Mouse (Mus musculus) left cerebral cortex, adult 9 months (tissue): Measurements from ENCODE around the gene Cenpm.
"Not testable (repeated sequence)": the region's sequence is repeated elsewhere in the genome, so short reads cannot be mapped to it uniquely, and the experiment has no call there.

Experiments
- DNase-seq, 2 experiments: peaks; one replicate each; pipeline ENCODE4 v3.0.0; 2022; ENCODE audit warnings: low spot score in 2 of 2

The Cenpm gene

DNA sequence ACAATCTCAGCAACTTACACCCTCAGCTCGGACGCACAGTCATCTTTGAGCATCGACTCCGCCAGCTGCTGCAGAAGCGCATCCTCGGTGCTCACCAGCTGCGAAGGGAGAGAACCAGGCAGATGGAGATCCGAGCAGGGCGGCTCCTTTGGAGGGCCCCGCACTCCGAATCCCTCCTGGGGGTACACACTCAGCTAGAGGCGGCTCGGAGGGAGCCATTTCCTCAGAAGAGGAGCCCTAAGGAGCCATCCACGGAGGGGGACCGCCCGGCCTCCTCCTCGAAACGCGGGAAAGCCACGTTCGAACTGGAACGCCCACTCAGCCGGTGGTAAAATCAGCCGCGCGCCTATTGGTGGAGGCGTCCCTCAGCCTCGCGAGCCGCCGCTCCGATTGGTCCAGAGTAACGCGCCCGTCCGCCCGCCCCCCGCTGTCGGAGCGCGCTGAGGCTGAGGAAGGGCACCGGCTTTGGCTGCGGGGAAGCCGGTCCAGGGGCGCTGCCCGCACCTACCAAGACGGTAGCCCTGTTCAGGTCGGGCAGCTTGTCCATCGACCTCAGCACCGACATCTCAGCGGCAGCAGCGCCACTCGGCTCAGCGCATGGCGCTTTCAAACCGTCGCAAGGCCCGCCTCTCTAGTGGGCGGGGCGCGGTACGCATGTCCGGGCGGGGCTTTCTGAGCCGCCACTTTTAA, at the start of gene Cenpm:
Gene Cenpm, minus strand, starts transcription at position 634 of the 690 bp plus-strand sequence.
- peak; percentile 72 to 93 for DNase-seq

DNA sequence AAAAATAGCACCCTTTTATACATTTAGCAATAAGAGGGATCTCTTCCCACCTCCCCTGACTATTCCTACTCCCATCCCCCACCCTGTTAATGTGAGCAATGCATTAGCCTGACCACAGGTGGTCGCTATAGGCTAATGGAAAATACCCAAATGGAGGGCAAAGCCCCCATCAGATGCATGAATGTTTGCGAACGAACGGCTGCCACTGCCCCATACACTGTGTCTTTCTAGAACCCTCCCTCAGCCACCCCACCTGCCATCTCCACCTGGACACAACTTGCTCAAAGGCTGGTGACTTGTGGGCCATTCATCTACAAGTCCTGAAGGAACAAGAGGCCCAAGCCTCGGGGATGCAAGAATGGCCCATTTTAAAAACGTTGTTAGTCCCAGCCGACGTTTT, 49.5 kb upstream of the Cenpm start:
- no peak for DNase-seq

DNA sequence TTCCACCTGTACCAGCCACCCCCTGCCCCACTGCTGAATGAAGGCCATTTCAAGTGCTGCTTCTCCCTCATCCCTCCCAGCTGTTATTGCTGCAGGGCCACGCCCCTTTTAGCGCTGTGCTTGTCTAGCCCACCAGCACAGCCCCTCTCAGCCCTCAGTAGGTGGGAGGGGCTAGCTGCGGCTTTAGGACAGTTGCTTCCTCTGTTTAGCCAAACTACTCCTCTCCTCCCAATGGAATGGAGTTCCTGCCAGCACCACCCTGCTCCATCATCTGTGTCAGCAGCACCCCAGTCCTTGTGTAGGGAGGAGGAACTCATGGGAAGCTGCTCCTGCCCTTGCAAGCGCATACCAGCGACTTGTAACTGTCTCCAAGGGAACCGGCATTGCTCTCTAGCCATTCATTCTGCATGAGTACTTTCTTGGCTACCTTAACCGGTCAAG, 48.7 kb upstream of the Cenpm start:
- DNase-seq = no peak

DNA sequence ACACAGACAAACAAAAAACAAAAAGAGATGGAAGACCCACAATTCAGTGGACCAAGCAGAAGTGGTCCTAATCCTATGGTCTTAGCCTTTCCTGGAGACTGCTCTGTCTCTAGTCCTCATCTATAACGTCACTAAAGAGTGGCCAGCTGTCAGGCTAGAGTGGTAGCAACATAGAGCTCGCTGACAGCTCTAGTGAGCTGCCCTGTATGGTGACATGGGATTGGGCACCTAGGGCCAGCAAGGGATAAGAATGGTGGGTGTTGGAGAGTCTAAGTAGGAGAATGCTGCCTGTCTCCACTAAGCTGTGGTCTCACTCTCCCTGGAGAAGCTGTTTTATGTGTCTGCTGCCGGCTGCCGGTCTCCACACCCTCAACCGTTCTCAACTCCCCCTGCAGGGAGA, 48.3 kb upstream of the Cenpm start:
- no peak for DNase-seq

DNA sequence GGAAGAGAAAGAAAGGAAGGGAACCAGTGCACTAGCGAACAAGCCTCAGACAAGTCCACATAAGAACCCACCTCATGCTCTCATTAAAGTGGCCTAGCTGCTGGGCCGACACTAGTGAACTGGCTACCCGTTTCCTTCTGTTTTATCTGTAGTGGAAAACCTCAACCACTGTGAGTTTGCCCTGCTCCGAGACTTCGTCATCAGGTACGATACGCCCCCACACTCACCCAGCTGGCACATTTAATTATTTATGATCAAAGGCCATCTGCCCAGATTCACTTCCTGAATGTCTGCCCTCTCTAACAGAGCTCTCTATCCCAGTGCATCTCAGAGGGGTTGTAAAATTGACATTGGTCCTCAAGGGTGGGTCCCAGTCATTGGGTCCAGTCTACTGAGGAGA, 45.7 kb upstream of the Cenpm start:
- no peak for DNase-seq

DNA sequence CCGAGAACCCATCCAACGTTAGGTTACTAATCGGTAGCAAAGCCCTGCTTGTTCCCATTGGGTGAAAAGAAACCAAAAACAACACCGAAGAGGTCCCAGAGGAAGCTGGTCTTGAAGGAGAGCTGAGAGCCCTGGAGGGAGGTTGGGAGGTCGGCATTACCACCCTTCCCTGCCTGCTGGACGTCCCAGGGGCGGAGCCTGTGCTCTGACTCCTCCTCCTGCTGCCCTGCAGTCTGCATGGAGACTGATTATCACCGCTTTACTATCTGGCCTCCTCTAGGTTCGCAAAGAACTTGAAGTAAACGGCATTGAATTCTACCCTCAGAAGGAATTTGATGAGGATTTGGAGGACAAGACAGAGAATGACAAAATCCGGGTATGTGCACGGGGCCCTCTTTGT, 41.6 kb upstream of the Cenpm start:
- DNase-seq = no peak

DNA sequence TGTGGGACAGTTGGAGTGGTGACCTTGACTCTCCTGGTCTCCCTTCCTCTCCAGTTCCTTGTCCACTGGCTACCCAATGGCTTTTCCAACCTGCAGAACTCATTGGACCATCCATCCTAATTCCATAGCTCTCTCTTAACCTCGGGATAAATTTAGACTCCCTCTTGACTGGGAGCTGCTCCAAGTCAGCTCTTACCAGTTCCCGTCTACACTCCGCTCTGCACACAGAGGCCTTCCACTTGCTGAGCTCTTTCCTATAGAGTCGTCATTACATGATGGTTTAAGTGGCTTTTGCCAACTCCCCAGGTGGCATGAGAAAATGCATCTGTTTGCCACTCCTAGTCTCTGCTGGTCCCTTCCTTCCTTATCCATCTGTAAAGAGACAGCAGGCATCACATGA, 36.1 kb upstream of the Cenpm start:
- no peak for DNase-seq

DNA sequence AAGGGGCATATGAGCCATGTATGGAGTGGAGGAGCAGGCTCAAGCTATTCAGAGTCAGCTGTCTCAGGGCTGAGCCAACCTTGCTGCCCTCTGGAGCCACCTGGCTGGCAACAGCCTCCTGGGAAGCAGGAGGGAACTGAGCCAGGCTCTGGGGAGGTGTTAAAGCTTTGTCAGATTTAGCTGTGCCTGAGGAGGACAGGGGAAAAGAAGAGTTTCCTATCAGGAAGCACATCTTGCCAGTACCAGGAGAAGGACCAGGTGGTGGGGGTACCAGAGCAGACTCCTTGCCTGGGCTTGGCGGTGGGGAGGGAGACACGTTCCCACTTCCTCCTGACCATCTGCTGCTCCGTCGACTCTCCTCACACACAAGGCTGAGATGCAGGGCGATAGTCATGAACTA, 33.0 kb upstream of the Cenpm start:
- DNase-seq = peak; percentile 49 to 74

DNA sequence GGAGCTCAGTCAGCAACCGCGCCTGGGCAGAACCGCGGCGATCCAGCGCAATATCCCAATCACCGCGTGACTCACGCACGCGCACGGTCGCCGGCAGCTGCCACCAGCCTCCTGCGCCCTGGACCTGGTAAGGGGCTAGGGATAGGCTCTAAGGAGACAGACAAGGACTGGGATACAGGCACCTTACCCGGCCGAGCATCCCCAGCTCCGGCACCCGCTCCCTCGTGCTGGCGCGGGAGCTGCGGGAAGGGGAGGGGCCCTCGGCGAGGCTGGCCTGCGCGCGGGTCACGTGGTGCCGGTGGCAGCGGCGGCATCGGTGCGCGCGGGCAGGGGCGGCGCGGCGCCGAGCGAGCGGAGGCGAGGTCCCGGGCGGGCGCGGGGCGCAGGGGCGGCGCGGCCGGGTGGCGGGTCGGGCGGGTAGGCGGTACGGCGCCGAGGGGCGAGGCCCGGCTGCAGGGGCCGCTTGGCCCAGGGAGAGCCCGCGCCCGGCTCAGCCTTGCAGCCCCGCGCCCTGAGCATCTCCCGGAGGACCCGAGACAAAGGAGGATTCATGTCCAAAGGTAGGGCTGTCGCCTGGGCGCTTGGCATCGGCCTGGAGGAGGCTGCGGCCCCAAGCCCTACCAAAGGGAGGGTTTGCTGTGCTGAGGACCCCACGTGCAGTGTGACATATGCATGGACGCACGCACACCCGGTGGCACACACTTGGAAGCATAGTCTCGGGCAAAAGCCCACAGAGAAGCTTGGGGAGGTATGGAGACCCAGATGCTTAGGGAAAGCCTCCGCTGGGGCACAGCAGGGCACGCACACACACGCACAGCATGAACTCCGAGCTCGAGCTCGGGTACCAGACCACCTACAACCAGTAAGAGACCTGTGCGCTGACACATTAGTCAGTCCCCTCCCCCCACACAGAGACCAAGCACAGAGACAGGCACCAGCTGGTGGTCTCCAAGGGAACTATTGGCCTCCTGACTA, 30.7 kb upstream of the Cenpm start:
- peak; percentile 50 to 71 for DNase-seq

DNA sequence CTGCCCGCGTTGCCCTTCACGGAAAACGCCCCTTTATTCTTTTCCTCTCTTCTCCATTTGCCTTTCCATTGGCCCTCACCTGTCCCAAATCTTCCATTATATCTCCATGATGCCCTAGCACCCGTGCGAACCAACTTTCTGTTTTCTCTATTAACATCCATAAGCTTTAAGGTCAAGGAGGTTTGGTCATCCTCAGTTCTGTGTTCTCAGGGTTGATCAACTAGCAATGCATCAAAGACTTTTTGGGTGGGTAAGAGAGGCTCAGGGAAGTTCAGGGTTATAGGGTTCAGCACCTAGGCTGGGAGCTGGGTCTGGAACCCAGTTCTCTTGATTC, 30.0 kb upstream of the Cenpm start, which contains the start of gene Sept3:
Gene Sept3, plus strand, starts transcription at position 301 of the 334 bp plus-strand sequence.
- no peak for DNase-seq

DNA sequence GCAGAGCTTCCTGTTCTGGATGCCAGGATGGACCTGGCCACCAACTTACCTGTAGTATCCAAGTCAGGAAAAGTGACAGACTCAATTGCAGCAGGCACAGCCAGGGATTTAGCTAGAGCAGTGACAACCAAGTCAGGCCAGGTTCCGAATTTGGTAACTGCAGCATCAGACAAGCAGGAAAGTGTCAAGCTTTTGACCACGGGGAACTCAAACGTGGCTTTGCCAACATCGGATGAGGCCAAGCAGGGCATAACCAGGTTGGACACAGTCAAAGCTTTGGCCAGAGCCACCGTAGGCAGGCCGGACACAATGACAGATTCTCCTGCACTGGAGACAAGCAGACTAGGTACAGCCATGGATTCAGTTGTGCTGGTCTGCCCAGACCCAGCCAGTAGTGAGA, 27.7 kb upstream of the Cenpm start:
- no peak for DNase-seq

DNA sequence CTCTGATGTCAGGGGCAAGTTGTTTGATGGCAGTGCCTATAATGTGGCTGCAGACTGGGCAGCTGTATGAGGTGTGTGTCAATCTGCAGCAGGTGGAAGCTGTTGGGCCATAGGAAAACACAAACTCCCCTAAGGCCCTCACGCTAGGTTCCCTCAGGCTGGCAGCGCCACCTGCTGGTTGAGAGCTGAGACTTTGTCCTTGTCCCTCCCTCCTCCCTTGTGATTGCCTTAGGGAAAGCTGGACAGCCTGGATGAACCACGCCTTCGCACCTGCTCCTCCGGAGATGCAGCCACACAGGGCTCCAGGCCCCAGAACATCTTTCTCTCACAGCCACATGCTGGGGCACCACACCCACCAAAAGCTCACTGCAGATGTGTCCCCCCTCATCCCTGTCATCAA, 26.7 kb upstream of the Cenpm start:
- DNase-seq = peak in 1 of 2 experiments; percentile 70

DNA sequence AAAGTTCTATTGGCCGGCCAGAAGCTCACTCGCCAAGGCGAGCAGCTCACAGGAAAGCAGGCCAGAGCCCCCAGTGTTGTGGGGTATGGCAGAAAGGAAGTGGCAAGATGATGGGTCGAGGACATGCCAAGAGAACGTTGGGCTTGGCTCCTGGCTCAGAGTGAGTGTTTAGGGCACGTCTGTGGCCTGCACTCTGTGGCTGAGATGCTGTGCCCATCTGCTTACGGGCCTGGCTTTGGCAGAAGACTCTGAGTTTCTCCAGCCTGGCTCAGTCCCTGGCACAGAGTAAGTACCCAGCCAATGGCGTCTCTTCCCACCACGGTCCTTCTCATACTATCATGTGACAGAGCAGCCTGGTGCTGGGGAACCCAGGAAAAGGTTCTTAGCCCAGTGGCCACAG, 24.2 kb upstream of the Cenpm start:
- no peak for DNase-seq

DNA sequence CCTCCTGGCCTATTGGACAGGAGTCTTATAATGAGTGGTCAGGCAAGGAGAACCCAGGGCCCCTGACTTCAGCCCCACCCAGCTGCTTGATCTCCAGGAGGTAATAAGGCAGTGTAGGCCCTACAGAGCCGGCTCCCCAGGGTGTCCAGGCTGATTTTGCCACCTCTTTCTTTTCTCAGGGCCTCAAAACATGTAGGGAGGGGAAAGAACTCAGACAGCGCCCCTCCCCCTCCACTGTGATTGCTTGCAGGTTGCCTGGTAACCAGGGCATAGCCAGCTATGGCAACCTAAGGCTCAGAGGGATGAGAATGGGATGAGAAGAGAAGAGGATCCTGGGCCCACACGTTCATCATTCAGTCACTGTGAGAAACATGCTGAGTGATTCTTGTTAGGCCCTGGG, 23.6 kb upstream of the Cenpm start:
- DNase-seq = no peak

DNA sequence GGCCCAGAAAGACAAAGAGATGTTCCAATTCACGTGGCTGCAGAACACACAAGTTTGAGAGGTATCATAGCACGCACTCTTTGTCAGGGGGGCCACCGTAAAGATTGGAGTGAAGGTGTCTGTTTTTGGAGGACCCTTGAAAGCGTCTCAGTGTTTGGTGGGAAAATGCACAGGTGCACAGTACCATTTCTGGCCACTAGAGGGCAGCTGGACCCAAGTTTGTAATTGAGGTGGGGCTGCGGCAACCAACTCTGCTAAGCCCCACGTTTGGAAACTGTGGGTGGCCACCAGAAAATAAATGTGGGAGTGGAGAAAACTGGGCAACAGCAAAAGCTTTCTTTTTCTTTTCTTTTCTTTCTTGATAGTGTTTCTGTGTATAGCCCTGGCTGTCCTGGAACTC, 21.8 kb upstream of the Cenpm start:
- peak in 1 of 2 experiments; percentile 69 for DNase-seq

DNA sequence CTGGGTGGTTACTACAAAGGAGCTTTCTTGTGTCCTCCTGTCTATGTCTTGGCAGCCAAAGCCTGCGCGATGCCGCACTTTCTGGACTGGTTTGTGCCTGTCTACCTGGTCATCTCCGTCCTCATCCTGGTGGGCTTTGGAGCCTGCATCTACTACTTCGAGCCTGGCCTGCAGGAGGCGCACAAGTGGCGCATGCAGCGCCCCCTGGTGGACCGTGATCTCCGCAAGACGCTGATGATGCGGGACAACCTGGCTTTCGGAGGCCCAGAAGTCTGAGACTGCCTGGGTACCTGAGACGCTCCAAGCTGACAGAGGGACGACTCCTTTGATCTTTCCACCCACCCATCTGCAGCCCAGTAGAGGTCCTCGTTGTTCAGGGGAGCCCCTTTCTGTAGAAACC, 15.0 kb upstream of the Cenpm start:
- DNase-seq = peak in 1 of 2 experiments; percentile 63

DNA sequence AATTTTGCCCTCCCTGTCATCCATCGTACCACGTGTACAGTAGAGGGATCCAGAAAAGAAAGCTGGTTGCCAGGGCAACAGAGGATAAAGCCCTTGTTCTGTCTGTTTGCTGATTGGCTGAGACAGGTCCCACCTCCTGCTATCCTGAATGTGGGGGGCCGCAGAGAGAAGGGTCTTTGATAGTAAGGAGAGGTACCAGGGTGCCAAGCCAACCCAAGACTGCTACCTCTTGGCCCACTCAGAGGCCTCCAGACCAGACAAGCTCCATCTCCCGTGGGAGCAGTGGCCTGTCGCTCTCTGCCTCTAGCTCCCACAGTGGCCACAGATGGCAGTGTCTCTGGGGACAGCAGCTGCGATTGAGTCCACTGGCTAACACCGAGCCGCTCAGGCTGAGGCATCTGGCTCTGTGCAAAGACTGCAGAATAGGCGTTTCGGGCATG, 11.4 kb upstream of the Cenpm start:
- peak; percentile 87 to 93 for DNase-seq

DNA sequence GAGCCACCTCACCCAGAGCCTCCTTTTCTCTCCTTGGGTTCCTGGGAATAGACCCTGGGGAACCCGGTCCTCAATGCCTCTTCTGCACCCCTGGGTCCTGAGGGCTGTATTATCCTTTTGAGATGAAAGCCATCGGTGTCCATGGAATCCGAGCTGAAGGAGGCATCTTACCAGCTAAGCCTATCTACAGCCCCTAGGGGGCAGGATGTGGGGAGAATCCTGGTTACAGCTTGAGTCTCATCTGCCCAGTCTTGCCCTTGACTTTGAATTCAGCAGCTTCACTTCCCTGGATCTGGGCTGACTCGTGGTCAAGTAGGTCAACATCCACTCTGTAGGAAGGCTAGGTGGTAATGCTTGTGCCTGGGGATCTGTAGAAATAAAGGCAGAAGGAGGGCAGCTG, 10.7 kb upstream of the Cenpm start:
- no peak for DNase-seq

DNA sequence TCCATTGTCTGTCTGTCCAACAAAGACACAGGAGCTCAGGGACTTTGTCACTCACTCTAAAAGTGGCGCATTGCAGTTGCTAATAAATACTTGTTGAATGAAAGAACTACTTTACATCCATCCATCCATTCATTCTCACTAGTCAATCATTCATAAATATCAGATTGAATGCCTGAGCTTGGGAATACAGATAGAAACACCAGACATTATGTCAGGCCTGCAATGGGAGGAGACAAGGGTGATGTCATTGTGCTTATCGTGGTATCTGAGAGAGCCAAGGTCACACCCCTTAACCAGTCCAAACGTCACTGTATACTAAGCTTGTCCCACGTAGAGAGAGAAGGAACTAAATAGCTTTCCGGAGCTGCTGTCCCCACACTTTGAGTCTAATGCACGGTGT, 7.5 kb upstream of the Cenpm start, which contains the start of gene 1500009C09Rik:
Gene 1500009C09Rik, plus strand, starts transcription at position 301 of the 400 bp plus-strand sequence.
- no peak for DNase-seq

DNA sequence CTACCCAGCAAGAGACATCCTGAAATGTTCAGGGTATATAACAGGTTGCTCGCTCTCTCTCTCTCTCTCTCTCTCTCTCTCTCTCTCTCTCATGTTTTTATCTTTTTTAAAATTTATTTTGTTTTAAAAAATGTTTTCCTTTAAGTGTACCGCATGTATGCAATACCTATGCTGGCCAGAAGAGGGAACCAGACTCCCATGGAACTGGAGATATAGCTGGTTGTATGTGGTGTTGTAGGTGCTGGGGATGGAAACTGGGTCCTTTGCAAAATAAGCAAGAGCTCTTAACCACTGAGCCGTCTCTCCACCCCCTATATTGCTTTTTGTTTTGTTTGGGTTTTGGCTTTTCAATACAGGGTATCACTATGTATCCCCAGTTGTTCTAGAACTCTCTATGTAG, 7.0 kb upstream of the Cenpm start:
- DNase-seq = no peak

DNA sequence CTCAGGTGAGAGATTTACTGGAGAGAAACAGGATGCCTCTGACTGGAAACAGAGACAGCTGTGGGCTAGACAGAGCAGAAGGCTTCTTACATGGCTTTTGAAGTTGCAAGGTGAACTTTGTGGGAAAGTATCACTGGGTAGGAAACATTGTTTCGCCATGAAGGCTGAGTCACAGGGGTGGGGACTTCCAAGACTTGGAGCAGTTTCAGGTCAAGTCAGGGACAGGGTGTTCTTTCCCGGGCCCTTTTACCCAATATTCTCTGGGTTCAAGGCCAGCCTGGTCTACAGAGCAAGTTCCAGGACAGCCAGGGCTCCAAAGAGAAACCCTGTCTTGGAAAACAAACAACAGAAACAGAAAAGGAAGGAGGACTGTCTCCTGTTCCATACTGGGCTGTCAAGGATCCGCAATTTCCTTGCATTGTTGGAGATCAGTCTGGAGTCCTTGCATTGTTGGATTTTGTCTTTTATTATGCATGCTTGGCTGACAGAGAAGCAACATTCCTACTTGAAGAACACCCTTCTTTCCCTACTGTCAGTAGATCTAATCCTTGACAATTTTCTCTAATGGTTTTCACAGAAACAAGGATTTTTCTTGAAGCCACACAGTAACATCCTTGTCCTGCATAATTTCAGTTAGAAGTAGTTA, 2.7 kb upstream of the Cenpm start:
- DNase-seq = no peak

DNA sequence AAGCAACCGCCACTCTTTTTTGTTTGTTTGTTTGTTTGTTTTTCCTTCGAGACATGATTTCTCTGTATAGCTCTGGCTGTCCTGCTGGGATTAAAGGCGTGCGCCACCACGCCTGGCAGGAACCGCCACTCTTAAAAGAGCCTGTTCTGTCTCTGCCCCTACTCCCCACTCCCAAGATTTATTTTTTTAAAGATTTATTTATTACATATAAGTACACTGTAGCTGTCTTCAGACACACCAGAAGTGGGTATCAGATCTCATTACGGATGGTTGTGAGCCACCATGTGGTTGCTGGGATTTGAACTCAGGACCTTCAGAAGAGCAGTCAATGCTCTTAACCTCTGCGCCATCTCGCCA, 235 bp upstream of the Cenpm start:
- not testable (repeated sequence) for DNase-seq
